Mouse (Mus musculus) spleen, postnatal 14 days (tissue): ENCODE measurements around the gene 4930503E14Rik.
"Not testable (repeated sequence)": the region's sequence is repeated elsewhere in the genome, so short reads cannot be mapped to it uniquely, and the experiment has no call there.

Experiments
- DNase-seq, 2 experiments: peaks; one replicate each; pipeline ENCODE4 v3.0.0; 2021 to 2022; ENCODE audit warnings: low spot score in 2 of 2

4930503E14Rik gene

GRCm38 (mm10) chr14:44213154-44213553 is at the start of gene 4930503E14Rik:
Gene 4930503E14Rik, minus strand, starts transcription at chr14:44213254.
- not testable (repeated sequence) for DNase-seq

GRCm38 (mm10) chr14:44248039-44248438 is 35.0 kb upstream of the 4930503E14Rik start:
- DNase-seq: no peak

DNA sequence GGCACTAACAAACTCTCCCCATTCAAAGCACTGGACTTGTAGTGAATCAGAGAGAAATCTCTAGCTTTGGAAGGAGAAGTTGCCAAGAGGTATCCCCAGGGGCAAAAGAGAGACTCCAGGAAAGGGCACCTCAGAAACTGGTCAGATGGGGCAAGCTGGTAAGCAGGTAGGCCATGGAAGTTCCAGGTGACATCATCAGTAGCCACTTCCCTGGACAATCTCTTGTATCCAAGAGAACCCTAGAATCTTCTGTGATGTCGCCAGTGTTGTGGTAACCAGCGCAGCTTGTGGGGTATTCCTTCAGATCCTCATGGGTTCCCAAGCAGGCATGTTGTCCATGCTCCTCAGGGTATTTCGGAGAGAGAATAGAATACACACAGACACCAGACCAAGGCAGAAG is 15.7 kb downstream of the 4930503E14Rik start, which contains the start of gene Gm8212:
Gm8212 (plus strand) TSS at position 301 of the 400 bp plus-strand sequence.
- not testable (repeated sequence) for DNase-seq

- not testable (repeated sequence) for DNase-seq
Measured at GRCm38 (mm10) chr14:44123551-44123950, 89.5 kb downstream of the 4930503E14Rik start, which contains the start of gene Gm3327. Gene Gm3327, plus strand, starts transcription at chr14:44123851.
